Comparison of ENCODE assay signal across 8 mouse cellular contexts in genomic region chr2:160368422-160369357, GRCm38 (mm10). TPM values are rescaled to one million over a fixed set of nuclear protein-coding genes. Genes with fewer than 3 reads are reported as not detected.
DNase-seq lines count a peak whose midpoint lies in the region; ATAC-seq lines count a peak whose summit lies in the region.

No protein-coding gene starts in this region.

- ATAC-seq in heart, embryonic 13.5 days (ENCODE audit: extremely low read depth, insufficient number of reproducible peaks, low FRiP score, low TSS enrichment) = no peak
- ATAC-seq in hindbrain, embryonic 14.5 days (ENCODE audit: low FRiP score) = no peak
- no peak for ATAC-seq in midbrain, embryonic 15.5 days (replicated peaks)

- H3K9ac ChIP-seq in heart, embryonic 13.5 days = peak overlapping the region; percentile 47
- H3K9ac ChIP-seq in hindbrain, embryonic 14.5 days = peak overlapping the region; percentile 31; the same call in 1 of the 2 replicates
- no peak overlapping the region for H3K9ac ChIP-seq in midbrain, embryonic 15.5 days

- no peaks in the 10 kb centered on the region for H3K9me3 ChIP-seq in heart, embryonic 13.5 days
- H3K9me3 ChIP-seq in hindbrain, embryonic 14.5 days (ENCODE audit: control insufficient read depth, low read length) = no peaks in the 10 kb centered on the region
- no peaks in the 10 kb centered on the region for H3K9me3 ChIP-seq in midbrain, embryonic 15.5 days

- H3K4me3 ChIP-seq in heart, embryonic 13.5 days = peak overlapping the region; percentile 59
- peak overlapping the region; percentile 28 for H3K4me3 ChIP-seq in hindbrain, embryonic 14.5 days (replicated peaks; ENCODE audit: low read length)
- H3K4me3 ChIP-seq in midbrain, embryonic 15.5 days = peak overlapping the region; percentile 63

- H3K36me3 ChIP-seq in heart, embryonic 13.5 days = no peaks in the 10 kb centered on the region
- no peaks in the 10 kb centered on the region for H3K36me3 ChIP-seq in hindbrain, embryonic 14.5 days (replicated peaks; ENCODE audit: control insufficient read depth, insufficient read depth)
- H3K36me3 ChIP-seq in midbrain, embryonic 15.5 days (replicated peaks) = no peaks in the 10 kb centered on the region

- intact Hi-C loops in heart, postnatal 36 days (cut with DNase I) = loop anchor here (2.0 to 10.0 kb wide), 6 partner anchors 196 to 1456 kb away; no protein-coding TSS in a partner anchor
- intact Hi-C loops in left cerebral cortex, postnatal 25 days (cut with DNase I) = loop anchor here (2.0 to 10.0 kb wide), 7 partner anchors 131 to 1754 kb away; partner anchors contain the start of gene Slc32a1

- no peak for DNase-seq in heart, postnatal 36 days
- DNase-seq in embryo, embryonic 11 days = peak; percentile 65
- no peak for DNase-seq in hindbrain, embryonic 14.5 days (ENCODE audit: low spot score)
- DNase-seq in spleen, adult 18-20 months = no peak
- DNase-seq in adrenal gland, adult (ENCODE audit: inconsistent age in 2 of 2, low spot score in 1 of 2) = no peak
- DNase-seq in left cerebral cortex, postnatal 25 days (ENCODE audit: low spot score in 2 of 2) = no peak

- H3K27me3 ChIP-seq in heart, embryonic 13.5 days (replicated peaks) = peaks cover 76% of the 10 kb centered on the region
- peaks cover 82% of the 10 kb centered on the region for H3K27me3 ChIP-seq in hindbrain, embryonic 14.5 days (ENCODE audit: control insufficient read depth, insufficient read depth, low read length)
- H3K27me3 ChIP-seq in midbrain, embryonic 15.5 days (replicated peaks) = peaks cover 57% of the 10 kb centered on the region

- H3K4me1 ChIP-seq in heart, embryonic 13.5 days = peaks cover 50% of the 10 kb centered on the region
- peaks cover 16% of the 10 kb centered on the region; the same call in 1 of the 2 replicates for H3K4me1 ChIP-seq in hindbrain, embryonic 14.5 days (replicated peaks; ENCODE audit: control insufficient read depth, insufficient read depth, low read length)
- H3K4me1 ChIP-seq in midbrain, embryonic 15.5 days = peaks cover 56% of the 10 kb centered on the region

- no peak overlapping the region for H3K27ac ChIP-seq in heart, embryonic 13.5 days (replicated peaks)
- no peak overlapping the region for H3K27ac ChIP-seq in hindbrain, embryonic 14.5 days
- H3K27ac ChIP-seq in midbrain, embryonic 15.5 days = no peak overlapping the region

- peak overlapping the region; percentile 99 for H3K4me2 ChIP-seq in heart, embryonic 13.5 days
- peak overlapping the region; percentile 75 for H3K4me2 ChIP-seq in hindbrain, embryonic 14.5 days (replicated peaks)
- peak overlapping the region; percentile 97 for H3K4me2 ChIP-seq in midbrain, embryonic 15.5 days

- WGBS in heart, embryonic 13.5 days = under 1% methylated on average over 52 of the region's 52 CpGs
- WGBS in hindbrain, embryonic 14.5 days = under 1% methylated on average over 52 of the region's 52 CpGs
- under 1% methylated on average over 52 of the region's 52 CpGs for WGBS in midbrain, embryonic 15.5 days

RNA-seq across cellular contexts. Expression of gene Mafb, which starts 1.8 kb away (rescaled TPM):
- polyA plus RNA-seq in heart, embryonic 13.5 days (2015; fragmentation: Nextera tagmentation; extraction: Ambion mirVana) = 5.1 and 5.3 TPM in 2 replicates
- total RNA-seq in heart, postnatal 36 days (2021) = 10 to 100 TPM; 11.7 to 16.2 TPM
- 25.1 and 29.0 TPM in 2 replicates for polyA plus RNA-seq in hindbrain, embryonic 14.5 days (2014; fragmentation: Nextera tagmentation; extraction: Ambion mirVana)
- 6.5 TPM in 2 replicates for polyA plus RNA-seq in midbrain, embryonic 15.5 days (2015; fragmentation: Nextera tagmentation; extraction: Ambion mirVana)
- total RNA-seq in left cerebral cortex, postnatal 25 days (2021) = 10 to 100 TPM; 19.1 to 19.4 TPM

RNA-seq across cellular contexts. Expression of gene Gm826, which starts 34.7 kb away (rescaled TPM):
- polyA plus RNA-seq in heart, embryonic 13.5 days (2015; fragmentation: Nextera tagmentation; extraction: Ambion mirVana) = 16.5 and 21.8 TPM in 2 replicates
- 1 to 10 TPM; 7.1 to 8.8 TPM for total RNA-seq in heart, postnatal 36 days (2021)
- polyA plus RNA-seq in hindbrain, embryonic 14.5 days (2014; fragmentation: Nextera tagmentation; extraction: Ambion mirVana) = 0.36 TPM in 1 of 2 replicates, not detected in the other
- not detected in 2 replicates for polyA plus RNA-seq in midbrain, embryonic 15.5 days (2015; fragmentation: Nextera tagmentation; extraction: Ambion mirVana)
- total RNA-seq in left cerebral cortex, postnatal 25 days (2021) = not detected

Comparison
In these comparisons a context has a peak if more than half of its experiments do, and no peak if none do; other contexts are left out.
1. RNA of gene Gm826, which starts 34.7 kb away (polyA plus RNA-seq): 16.5 to 21.8 TPM in heart, embryonic 13.5 days; 0.36 TPM in hindbrain, embryonic 14.5 days and not detected in midbrain, embryonic 15.5 days; every median in the first group is over 10 times any median in the second.
2. Peak in every context shown above with its lines, with median percentiles within 50 percentile points of each other: H3K4me2 ChIP-seq and H3K4me3 ChIP-seq.